Mouse (Mus musculus): ENCODE measurements around the gene Clspn. TPM values are rescaled to one million over a fixed set of nuclear protein-coding genes. Genes with fewer than 3 reads are reported as not detected.

Gene Clspn
- polyA plus RNA-seq, 2 experiments = 25.4 to 38.5 TPM

DNA sequence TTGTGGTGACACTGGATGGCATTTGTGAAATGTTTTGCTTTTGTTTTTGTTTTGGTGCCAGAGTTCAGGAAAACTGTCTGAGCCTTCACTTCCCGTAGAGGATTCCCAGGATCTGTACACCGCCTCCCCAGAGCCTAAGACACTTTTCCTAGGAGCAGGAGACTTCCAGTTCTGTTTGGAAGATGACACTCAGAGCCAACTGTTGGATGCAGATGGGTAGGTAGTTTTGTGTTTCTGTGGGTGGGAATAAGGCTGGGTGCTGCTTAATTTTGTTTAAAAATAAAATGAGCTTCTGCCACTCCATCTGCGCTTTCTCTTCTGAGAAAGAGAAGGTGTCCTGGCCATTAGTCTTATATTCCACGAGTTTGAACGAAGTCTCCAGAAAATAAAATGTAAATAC lies 19.5 kb downstream of the Clspn start:
- H3K36me3 ChIP-seq (replicated peaks; ENCODE audit: control insufficient read depth, insufficient read depth, low read depth) = peaks cover 100% of the 10 kb centered on the region
- H3K4me1 ChIP-seq (replicated peaks; ENCODE audit: control insufficient read depth in 2 of 2, insufficient read depth in 2 of 2, low read length in 1 of 2) = no peaks in the 10 kb centered on the region
- no peak overlapping the region for H3K4me3 ChIP-seq (ENCODE audit: insufficient read depth in 1 of 2, low read depth in 2 of 2, low read length in 2 of 2)
- H3K9ac ChIP-seq (replicated peaks) = no peak overlapping the region
- no peak overlapping the region for H3K27ac ChIP-seq
- WGBS (ENCODE audit: insufficient replicate concordance) = 92% methylated on average over 5 of the region's 5 CpGs
- no peak for TF ChIP-seq CTCF (IDR thresholded peaks at IDR 0.05; ENCODE audit: low read depth)
- no peak for TF ChIP-seq EP300 (IDR thresholded peaks at IDR 0.05; ENCODE audit: low read depth)
- no peak overlapping the region for H3K4me2 ChIP-seq (ENCODE audit: low read depth)
- H3K9me3 ChIP-seq (ENCODE audit: control insufficient read depth, low read length) = 0 out of 2 replicates have a peak, but pooled peaks cover 3% of the 10 kb centered on the region
- no peak for ATAC-seq (ENCODE audit: insufficient read depth)
- no peak for DNase-seq (ENCODE audit: low read depth in 3 of 3, low spot score in 3 of 3)
- H3K27me3 ChIP-seq (ENCODE audit: control insufficient read depth, insufficient read depth, low read length) = no peaks in the 10 kb centered on the region

DNA sequence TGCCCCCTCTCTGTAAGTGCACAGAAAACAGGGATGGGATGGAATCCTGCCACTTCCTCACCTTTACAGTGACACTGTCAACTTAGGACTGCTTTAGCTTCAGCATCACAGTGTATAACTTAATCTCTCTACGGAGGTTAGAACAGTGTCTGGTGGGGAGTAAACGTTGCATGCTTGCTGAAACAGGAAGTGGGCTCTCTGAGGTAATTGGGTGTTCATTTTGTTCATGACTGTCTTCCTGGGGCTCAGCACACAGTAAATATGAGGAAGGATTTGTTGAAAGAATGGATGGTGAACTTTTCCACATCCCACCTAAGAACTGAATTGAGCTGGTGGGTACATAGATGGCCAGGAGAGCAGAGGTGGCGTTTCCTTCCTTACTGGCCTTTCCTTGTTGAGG lies 21.2 kb downstream of the Clspn start:
- TF ChIP-seq CTCF (IDR thresholded peaks at IDR 0.05; ENCODE audit: low read depth) (no peak), EP300 (IDR thresholded peaks at IDR 0.05; ENCODE audit: low read depth) (no peak)
- ATAC-seq (ENCODE audit: insufficient read depth) = no peak
- Histone ChIP-seq H3K4me2 (ENCODE audit: low read depth) (no peak overlapping the region), H3K4me3 (ENCODE audit: insufficient read depth in 1 of 2, low read depth in 2 of 2, low read length in 2 of 2) (no peak overlapping the region), H3K27ac (no peak overlapping the region), H3K9ac (replicated peaks) (no peak overlapping the region), H3K4me1 (replicated peaks; ENCODE audit: control insufficient read depth in 2 of 2, insufficient read depth in 2 of 2, low read length in 1 of 2) (no peaks in the 10 kb centered on the region), H3K36me3 (replicated peaks; ENCODE audit: control insufficient read depth, insufficient read depth, low read depth) (peaks cover 92% of the 10 kb centered on the region), H3K27me3 (ENCODE audit: control insufficient read depth, insufficient read depth, low read length) (no peaks in the 10 kb centered on the region), H3K9me3 (ENCODE audit: control insufficient read depth, low read length) (0 out of 2 replicates have a peak, but pooled peaks cover 3% of the 10 kb centered on the region)
- no peak for DNase-seq (ENCODE audit: low read depth in 3 of 3, low spot score in 3 of 3)
- WGBS (ENCODE audit: insufficient replicate concordance) = 63% methylated on average over 3 of the region's 3 CpGs

DNA sequence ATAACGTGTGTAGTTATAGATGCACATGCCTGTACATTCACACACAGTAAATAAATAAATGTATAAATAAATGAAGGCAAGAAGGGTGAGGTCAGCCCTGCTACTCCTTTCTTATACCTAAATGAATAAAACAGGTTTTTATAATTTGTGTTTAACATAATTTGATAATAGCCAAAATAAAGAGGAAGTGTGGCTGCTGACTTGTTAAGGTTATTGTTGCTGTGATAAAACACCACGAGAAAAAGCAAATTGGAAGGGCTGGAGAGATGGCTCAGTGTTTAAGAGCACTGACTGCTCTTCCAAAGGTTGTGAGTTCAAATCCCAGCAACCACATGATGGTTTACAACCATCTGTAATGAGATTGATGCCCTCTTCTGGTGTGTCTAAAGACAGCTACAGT lies 22.3 kb downstream of the Clspn start:
- H3K4me1 ChIP-seq (replicated peaks; ENCODE audit: control insufficient read depth in 2 of 2, insufficient read depth in 2 of 2, low read length in 1 of 2) = no peaks in the 10 kb centered on the region
- H3K9ac ChIP-seq (replicated peaks) = no peak overlapping the region
- ATAC-seq (ENCODE audit: insufficient read depth) = no peak
- H3K27ac ChIP-seq = no peak overlapping the region
- no peaks in the 10 kb centered on the region for H3K27me3 ChIP-seq (ENCODE audit: control insufficient read depth, insufficient read depth, low read length)
- TF ChIP-seq CTCF (IDR thresholded peaks at IDR 0.05; ENCODE audit: low read depth) (no peak), EP300 (IDR thresholded peaks at IDR 0.05; ENCODE audit: low read depth) (no peak)
- H3K4me2 ChIP-seq (ENCODE audit: low read depth) = no peak overlapping the region
- DNase-seq (ENCODE audit: low read depth in 3 of 3, low spot score in 3 of 3) = no peak
- peaks cover 91% of the 10 kb centered on the region for H3K36me3 ChIP-seq (replicated peaks; ENCODE audit: control insufficient read depth, insufficient read depth, low read depth)
- 66% methylated on average over 2 of the region's 2 CpGs for WGBS (ENCODE audit: insufficient replicate concordance)
- H3K9me3 ChIP-seq (ENCODE audit: control insufficient read depth, low read length) = 0 out of 2 replicates have a peak, but pooled peaks cover 3% of the 10 kb centered on the region
- H3K4me3 ChIP-seq (ENCODE audit: insufficient read depth in 1 of 2, low read depth in 2 of 2, low read length in 2 of 2) = no peak overlapping the region

DNA sequence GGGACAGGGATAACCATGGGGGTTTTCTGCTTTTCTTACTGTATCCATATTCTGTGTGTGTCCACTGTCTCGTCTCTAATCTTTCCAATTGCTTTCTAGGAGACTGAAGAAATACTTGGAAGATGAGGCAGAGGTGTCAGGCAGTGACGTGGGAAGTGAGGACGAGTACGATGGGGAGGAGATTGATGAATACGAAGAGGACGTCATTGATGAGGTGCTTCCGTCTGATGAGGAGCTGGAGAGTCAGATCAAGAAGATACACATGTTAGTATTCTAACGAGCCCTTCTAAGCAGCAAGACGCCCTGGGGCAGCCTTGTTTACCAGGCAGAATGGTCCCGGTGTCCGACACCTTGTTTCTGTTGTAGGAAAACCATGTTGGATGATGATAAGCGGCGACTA lies 29.0 kb downstream of the Clspn start:
- TF ChIP-seq CTCF (IDR thresholded peaks at IDR 0.05; ENCODE audit: low read depth) = no peak
- no peak for TF ChIP-seq EP300 (IDR thresholded peaks at IDR 0.05; ENCODE audit: low read depth)
- H3K27ac ChIP-seq = no peak overlapping the region
- ATAC-seq (ENCODE audit: insufficient read depth) (no peak), DNase-seq (ENCODE audit: low read depth in 3 of 3, low spot score in 3 of 3) (no peak)
- H3K4me2 ChIP-seq (ENCODE audit: low read depth) = no peak overlapping the region
- H3K9me3 ChIP-seq (ENCODE audit: control insufficient read depth, low read length) = no peaks in the 10 kb centered on the region
- H3K36me3 ChIP-seq (replicated peaks; ENCODE audit: control insufficient read depth, insufficient read depth, low read depth) = peaks cover 77% of the 10 kb centered on the region
- no peaks in the 10 kb centered on the region for H3K27me3 ChIP-seq (ENCODE audit: control insufficient read depth, insufficient read depth, low read length)
- 91% methylated on average over 13 of the region's 13 CpGs for WGBS (ENCODE audit: insufficient replicate concordance)
- H3K4me1 ChIP-seq (replicated peaks; ENCODE audit: control insufficient read depth in 2 of 2, insufficient read depth in 2 of 2, low read length in 1 of 2) = no peaks in the 10 kb centered on the region
- H3K9ac ChIP-seq (replicated peaks) = no peak overlapping the region
- H3K4me3 ChIP-seq (ENCODE audit: insufficient read depth in 1 of 2, low read depth in 2 of 2, low read length in 2 of 2) = no peak overlapping the region

DNA sequence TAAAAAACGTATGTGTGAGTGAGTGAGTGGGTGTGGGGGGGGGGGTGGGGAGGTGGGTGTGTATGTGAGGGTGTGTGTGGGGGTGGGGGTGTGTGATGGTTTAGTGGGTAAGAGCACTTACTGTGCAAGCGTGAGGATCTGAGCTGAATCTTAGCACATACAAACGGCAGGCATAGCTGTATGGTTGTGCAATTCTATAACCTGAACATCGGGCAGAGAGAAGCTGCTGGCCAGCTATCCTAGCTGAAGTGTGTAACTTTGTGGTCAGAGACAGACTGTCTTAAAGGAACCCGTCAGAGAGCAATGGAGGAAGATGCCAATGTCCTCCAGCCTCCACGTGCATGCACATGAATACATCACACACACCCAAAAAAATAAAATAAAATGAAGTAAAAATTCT lies 35.3 kb downstream of the Clspn start:
- no peak for TF ChIP-seq CTCF (IDR thresholded peaks at IDR 0.05; ENCODE audit: low read depth)
- TF ChIP-seq EP300 (IDR thresholded peaks at IDR 0.05; ENCODE audit: low read depth) = no peak
- Histone ChIP-seq H3K4me1 (replicated peaks; ENCODE audit: control insufficient read depth in 2 of 2, insufficient read depth in 2 of 2, low read length in 1 of 2) (no peaks in the 10 kb centered on the region), H3K27ac (no peak overlapping the region), H3K4me3 (ENCODE audit: insufficient read depth in 1 of 2, low read depth in 2 of 2, low read length in 2 of 2) (no peak overlapping the region), H3K9me3 (ENCODE audit: control insufficient read depth, low read length) (no peaks in the 10 kb centered on the region), H3K4me2 (ENCODE audit: low read depth) (no peak overlapping the region), H3K36me3 (replicated peaks; ENCODE audit: control insufficient read depth, insufficient read depth, low read depth) (peaks cover 57% of the 10 kb centered on the region), H3K9ac (replicated peaks) (no peak overlapping the region), H3K27me3 (ENCODE audit: control insufficient read depth, insufficient read depth, low read length) (no peaks in the 10 kb centered on the region)
- 82% methylated on average over 6 of the region's 6 CpGs for WGBS (ENCODE audit: insufficient replicate concordance)
- no peak for DNase-seq (ENCODE audit: low read depth in 3 of 3, low spot score in 3 of 3)
- no peak for ATAC-seq (ENCODE audit: insufficient read depth)

Measured in liver, embryonic 14.5 days (tissue).